In the genomic region with DNA sequence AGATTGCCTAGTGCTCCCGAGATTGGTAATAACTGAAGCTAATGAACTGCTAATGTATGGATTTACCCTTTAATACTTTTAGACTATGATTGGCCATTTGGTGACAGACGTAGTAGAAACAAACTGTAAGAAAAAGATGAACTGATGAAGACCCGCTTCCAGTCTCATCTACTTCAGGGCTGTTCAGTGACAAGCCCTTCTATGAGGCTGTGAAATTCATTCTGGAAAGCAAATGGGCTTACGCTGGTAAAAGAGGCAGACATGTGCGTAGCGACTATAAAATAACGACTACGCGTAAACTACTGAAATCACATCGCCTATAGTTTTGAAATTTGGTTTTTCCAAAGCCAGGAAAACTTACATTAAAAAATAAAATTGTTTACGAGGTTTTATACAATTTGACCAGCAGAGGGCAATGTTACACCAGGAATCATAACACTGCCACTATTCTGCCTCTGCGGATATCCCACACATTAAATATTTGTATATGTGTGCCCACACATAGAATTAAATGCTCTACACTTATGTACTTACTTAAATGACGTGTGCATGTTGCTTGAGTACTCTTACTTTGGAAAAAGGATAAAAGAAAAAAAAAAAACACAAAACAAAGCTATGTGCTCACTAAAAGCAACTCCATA, we compare ENCODE assay signal across 7 mouse cellular contexts. TPM values are rescaled to one million over a fixed set of nuclear protein-coding genes. Genes with fewer than 3 reads are reported as not detected.
DNase-seq lines count a peak whose midpoint lies in the region; ATAC-seq and TF ChIP-seq lines count a peak whose summit lies in the region.

No protein-coding gene starts in this region.

- H3K27ac ChIP-seq in layer of hippocampus, adult 2 months = no peak overlapping the region

- TF ChIP-seq CTCF in layer of hippocampus, adult 2 months (conservative IDR thresholded peaks at IDR 0.05) = peak; percentile 82

- peak in 1 of 2 experiments; percentile 5 for DNase-seq in layer of hippocampus, adult 2 months (ENCODE audit: low spot score in 2 of 2)
- no peak for DNase-seq in layer of hippocampus, postnatal 10 days (ENCODE audit: low spot score in 2 of 2)
- peak; percentile 7 for DNase-seq in Muller cell, postnatal 12 days (ENCODE audit: inconsistent ontology term)
- DNase-seq in c-Kit-positive CD71-positive TER-119-positive erythroid progenitor cells, embryonic 14.5 days (ENCODE audit: low spot score) = peak; percentile 0
- DNase-seq in frontal cortex, postnatal 10 days (ENCODE audit: low spot score in 2 of 2) = no peak
- DNase-seq in spleen, adult 12 weeks (ENCODE audit: low spot score) = no peak

- no peak overlapping the region for H3K4me3 ChIP-seq in layer of hippocampus, adult 2 months

- peak; percentile 83 for ATAC-seq in megakaryocyte progenitor cell, adult 5-6 weeks (replicated peaks; ENCODE audit: poor library complexity)

RNA-seq across cellular contexts. Expression of a gene that starts 38.5 kb away (rescaled TPM):
- under 1 TPM; 0.20 to 0.61 TPM for total RNA-seq in layer of hippocampus, adult 2 months (2021)
- total RNA-seq in layer of hippocampus, postnatal 10 days (2021) = 1 to 10 TPM; 1.3 to 2.3 TPM
- not detected in 2 replicates for total RNA-seq in megakaryocyte progenitor cell, adult 5-6 weeks (2015)
- total RNA-seq in megakaryocyte progenitor cell, adult 5-6 weeks (2017) = not detected in 2 replicates

Comparison
In these comparisons a context has a peak if more than half of its experiments do, and no peak if none do; other contexts are left out.
1. DNase-seq: peak in Muller cell, postnatal 12 days (single experiment) and c-Kit-positive CD71-positive TER-119-positive erythroid progenitor cells, embryonic 14.5 days (single experiment); none in layer of hippocampus, postnatal 10 days (0 of 2), frontal cortex, postnatal 10 days (0 of 2) and spleen, adult 12 weeks (single experiment).